Mouse (Mus musculus) limb, embryonic 10.5 days (tissue): ENCODE measurements around the gene Tlr2. TPM values are rescaled to one million over a fixed set of nuclear protein-coding genes. Genes with fewer than 3 reads are reported as not detected.

Source experiments
- polyA plus RNA-seq: library from polyadenylated mRNA; unstranded; fragments of >200 nt; fragmentation: Nextera tagmentation; extraction: Ambion mirVana; gene quantifications from 2 replicates; pipeline ENCODE4 v1.2.1, GENCODE M21; 2016

Gene Tlr2
- polyA plus RNA-seq, 1 experiment from 2014 or later = 0.74 TPM

Other genes starting within 250 kb of the Tlr2 start
- gene Sfrp2, start 75.4 kb downstream of the Tlr2 start, polyA plus RNA-seq = 63.6 and 92.5 TPM in 2 replicates
- 79.5 and 84.5 TPM in 2 replicates for gene Tmem131l, start 198.4 kb upstream of the Tlr2 start, polyA plus RNA-seq